Mouse (Mus musculus) hindbrain, embryonic 15.5 days (tissue): ENCODE measurements around the gene Rnf224. TPM values are rescaled to one million over a fixed set of nuclear protein-coding genes. Genes with fewer than 3 reads are reported as not detected.
A peak's percentile ranks its signal among the peaks of the same experiment; 100 is the strongest.

ENCODE experiments used
- ATAC-seq: fragments of 200-750 bp; cut with Nextera tagmentation; 2 replicates; pipeline ENCODE4 v1.8.0; 2017; ENCODE audit warnings: low read depth, moderate number of reproducible peaks, moderate TSS enrichment; ENCODE audit not compliant: low FRiP score
- H3K27ac ChIP-seq: fragments of 300-500 bp; sonication (generic); replicated peaks from 2 replicates; pipeline ENCODE4 v1.5.1; 2015; ENCODE audit warnings: mild to moderate bottlenecking, inconsistent platforms
- H3K27me3 ChIP-seq: fragments of 300-500 bp; sonication (generic); 2 replicates; pipeline ENCODE4 v1.6.1; 2015; ENCODE audit warnings: control low read depth, inconsistent platforms
- H3K36me3 ChIP-seq: fragments of 300-500 bp; sonication (generic); 2 replicates; pipeline ENCODE4 v1.6.1; 2015; ENCODE audit warnings: control low read depth, inconsistent platforms
- H3K4me1 ChIP-seq: fragments of 300-500 bp; sonication (generic); replicated peaks from 2 replicates; pipeline ENCODE4 v1.6.1; 2015; ENCODE audit warnings: control low read depth, inconsistent platforms
- H3K4me2 ChIP-seq: fragments of 300-500 bp; sonication (generic); 2 replicates; pipeline ENCODE4 v1.6.1; 2015; ENCODE audit warnings: moderate library complexity, mild to moderate bottlenecking, inconsistent platforms
- H3K4me3 ChIP-seq: fragments of 300-500 bp; sonication (generic); 2 replicates; pipeline ENCODE4 v1.5.1; 2015; ENCODE audit warnings: mild to moderate bottlenecking, inconsistent platforms
- H3K9ac ChIP-seq: fragments of 300-500 bp; sonication (generic); 2 replicates; pipeline ENCODE4 v1.6.1; 2015; ENCODE audit warnings: inconsistent platforms
- H3K9me3 ChIP-seq: fragments of 300-500 bp; sonication (generic); 2 replicates; pipeline ENCODE4 v1.6.1; 2016; ENCODE audit warnings: control low read depth, inconsistent platforms
- WGBS: fragments of 180-500 bp; shearing (Covaris S2); methylation state at CpG from one replicate; pipeline ENCODE4 v1.1.7; 2015; 5-methylcytosine and 5-hydroxymethylcytosine counted together
- polyA plus RNA-seq: library from polyadenylated mRNA; unstranded; fragments of >200 nt; fragmentation: Nextera tagmentation; extraction: Ambion mirVana; gene quantifications from 2 replicates; pipeline ENCODE4 v1.2.1, GENCODE M21; 2015

The Rnf224 gene
- polyA plus RNA-seq, 1 experiment from 2014 or later: not detected

DNA sequence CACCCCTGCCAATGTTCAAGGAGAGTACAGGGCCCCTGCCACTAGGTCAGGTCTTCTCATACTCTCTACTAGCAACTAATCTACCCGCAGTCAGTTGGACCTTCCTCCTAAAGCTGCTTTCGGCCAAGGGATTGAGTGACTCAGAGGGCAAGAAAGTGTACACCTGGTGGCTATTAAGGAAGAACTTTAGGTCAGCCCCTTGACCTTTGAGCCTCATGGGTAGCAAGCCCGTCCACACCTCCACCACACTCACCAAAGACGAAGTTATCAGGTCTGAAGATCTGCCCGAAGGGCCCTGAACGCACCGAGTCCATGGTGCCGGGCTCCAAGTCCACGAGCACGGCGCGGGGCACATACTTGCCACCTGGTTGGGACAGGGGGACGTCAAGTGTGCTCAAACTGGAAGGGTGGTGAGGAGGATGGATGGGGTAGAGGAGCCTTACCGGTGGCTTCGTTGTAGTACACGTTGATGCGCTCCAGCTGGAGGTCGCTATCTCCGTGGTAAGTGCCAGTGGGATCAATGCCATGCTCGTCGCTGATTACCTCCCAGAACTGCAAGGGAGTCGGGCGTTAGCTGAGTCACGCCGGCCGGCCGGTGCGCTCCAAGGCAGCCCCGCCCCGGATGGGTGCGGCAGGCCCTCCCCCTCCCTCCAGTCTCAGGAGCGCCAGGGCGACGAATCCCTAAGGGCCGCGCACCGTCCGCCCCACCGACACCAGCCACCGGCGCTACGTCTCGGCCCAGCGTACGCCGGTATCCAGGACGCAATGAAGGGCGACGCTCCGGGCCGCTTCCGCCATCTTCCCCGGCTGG is 12.7 kb downstream of the Rnf224 start:
- peak overlapping the region; percentile 93 for H3K27ac ChIP-seq
- no peaks in the 10 kb centered on the region for H3K9me3 ChIP-seq
- peaks cover 5% of the 10 kb centered on the region for H3K36me3 ChIP-seq
- H3K27me3 ChIP-seq: no peaks in the 10 kb centered on the region
- H3K4me2 ChIP-seq: peak overlapping the region; percentile 94
- H3K9ac ChIP-seq: peak overlapping the region; percentile 70
- peaks cover 23% of the 10 kb centered on the region for H3K4me1 ChIP-seq
- ATAC-seq: no peak; the same call in 1 of the 2 replicates
- peak overlapping the region; percentile 72 for H3K4me3 ChIP-seq
- 3% methylated on average over 53 of the region's 53 CpGs for WGBS

DNA sequence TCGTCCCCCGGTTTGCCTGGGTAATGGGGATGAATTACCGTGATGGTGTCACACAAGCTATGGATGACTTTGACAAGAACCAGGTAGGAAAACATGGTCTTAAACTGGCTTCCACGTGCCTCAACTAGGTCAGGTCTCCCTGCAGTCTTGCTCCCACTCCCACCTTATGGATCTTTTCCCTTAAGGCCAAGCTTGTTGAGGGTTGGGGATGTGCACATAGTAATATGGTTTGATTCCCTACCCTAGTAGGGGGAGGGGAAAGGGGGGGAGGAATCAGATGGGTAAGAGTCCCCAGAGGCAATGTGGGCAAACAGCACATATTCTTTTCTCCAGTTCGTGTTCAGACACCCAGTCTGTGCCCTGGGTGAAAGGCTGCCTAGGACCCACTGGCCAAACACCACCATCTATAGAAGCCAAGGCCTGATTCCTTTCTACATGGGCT is 15.2 kb downstream of the Rnf224 start:
- no peak overlapping the region for H3K4me2 ChIP-seq
- peaks cover 18% of the 10 kb centered on the region for H3K4me1 ChIP-seq
- WGBS: 66% methylated on average over 5 of the region's 5 CpGs
- H3K36me3 ChIP-seq: peaks cover 5% of the 10 kb centered on the region
- H3K4me3 ChIP-seq: no peak overlapping the region
- H3K9me3 ChIP-seq: no peaks in the 10 kb centered on the region
- ATAC-seq: no peak
- H3K9ac ChIP-seq: no peak overlapping the region
- no peaks in the 10 kb centered on the region for H3K27me3 ChIP-seq
- H3K27ac ChIP-seq: no peak overlapping the region

DNA sequence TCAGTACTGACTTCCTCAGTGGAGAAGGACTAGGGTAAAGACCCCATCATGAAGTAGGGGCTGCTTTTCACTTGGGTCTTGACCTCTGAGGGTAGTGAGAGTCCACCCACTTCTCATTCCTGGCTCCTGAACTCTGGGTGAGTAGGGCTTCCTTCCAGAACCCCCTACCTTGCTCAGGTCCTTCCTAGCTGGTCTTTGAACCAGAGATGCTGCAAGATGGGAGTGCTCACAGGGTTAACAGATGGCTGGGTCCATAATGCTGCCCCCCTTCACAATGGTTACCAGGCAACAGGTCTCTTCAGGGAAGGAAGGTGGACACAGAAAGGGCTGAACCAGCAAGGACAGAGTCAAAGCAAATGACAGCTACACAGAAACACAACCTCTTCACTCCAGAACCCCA is 18.1 kb downstream of the Rnf224 start, which contains the start of gene Fam166a:
Gene Fam166a (plus strand): TSS at position 301 of the 400 bp plus-strand sequence.
- Histone ChIP-seq H3K4me3 (no peak within 1 kb of the TSS), H3K27me3 (0 out of 2 replicates have a peak, but pooled peaks cover 3% of the 10 kb centered on the region), H3K4me2 (no peak within 1 kb of the TSS), H3K27ac (no peak within 1 kb of the TSS), H3K4me1 (peaks cover 6% of the 10 kb centered on the region), H3K9me3 (no peaks in the 10 kb centered on the region), H3K9ac (no peak within 1 kb of the TSS), H3K36me3 (peaks cover 5% of the 10 kb centered on the region)
- no peak for ATAC-seq

DNA sequence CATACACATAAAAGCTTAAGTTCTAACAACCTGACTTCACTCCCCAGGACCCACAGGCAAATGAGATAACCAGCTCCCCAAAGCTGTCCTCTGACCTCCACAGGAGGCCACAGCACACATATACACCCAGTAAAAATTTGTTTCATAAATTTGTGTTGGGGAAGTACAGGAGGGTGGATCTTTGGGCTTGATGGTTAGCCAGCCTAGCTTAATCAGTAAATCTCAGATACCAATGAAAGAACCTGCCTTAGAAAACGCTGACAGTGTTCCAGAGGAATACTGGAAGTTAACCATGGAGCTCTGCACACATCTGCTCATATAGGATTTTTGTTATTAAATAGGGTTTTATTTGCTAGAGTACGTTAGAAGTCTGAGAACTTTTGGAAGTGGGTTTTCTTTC is 18.9 kb downstream of the Rnf224 start:
- Histone ChIP-seq H3K27ac (no peak overlapping the region), H3K4me3 (no peak overlapping the region), H3K9me3 (no peaks in the 10 kb centered on the region), H3K4me2 (no peak overlapping the region), H3K27me3 (0 out of 2 replicates have a peak, but pooled peaks cover 3% of the 10 kb centered on the region), H3K36me3 (peaks cover 5% of the 10 kb centered on the region), H3K4me1 (no peaks in the 10 kb centered on the region), H3K9ac (no peak overlapping the region)
- ATAC-seq: no peak
- 69% methylated on average over 2 of the region's 2 CpGs for WGBS

DNA sequence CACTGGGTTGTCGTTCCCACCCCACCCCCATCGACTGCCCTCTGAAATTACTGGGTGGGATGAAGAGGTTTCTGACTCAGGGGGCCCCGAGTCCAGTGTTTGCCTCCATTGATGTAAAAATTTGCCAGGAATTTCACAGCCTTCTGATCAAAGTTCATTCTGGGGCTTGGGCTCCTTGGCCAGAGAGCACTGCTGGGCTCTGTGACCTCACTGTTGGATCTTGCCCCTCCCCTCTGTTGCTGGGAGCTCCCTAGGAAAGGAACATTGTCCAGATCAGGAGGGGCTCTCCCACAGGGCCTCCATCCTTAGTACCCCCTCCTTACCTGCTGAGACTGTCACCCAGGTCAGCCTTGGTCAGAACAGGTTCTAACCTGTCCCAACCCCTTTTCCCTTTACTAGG is 22.1 kb downstream of the Rnf224 start, which contains the start of gene Stpg3:
Gene Stpg3 (minus strand): TSS at position 194 of the 400 bp plus-strand sequence.
- Histone ChIP-seq H3K4me1 (peaks cover 18% of the 10 kb centered on the region), H3K4me2 (no peak within 1 kb of the TSS), H3K27me3 (0 out of 2 replicates have a peak, but pooled peaks cover 3% of the 10 kb centered on the region), H3K9me3 (no peaks in the 10 kb centered on the region), H3K9ac (no peak within 1 kb of the TSS), H3K36me3 (no peaks in the 10 kb centered on the region), H3K4me3 (no peak within 1 kb of the TSS), H3K27ac (no peak within 1 kb of the TSS)
- ATAC-seq: no peak
- 79% methylated on average over 3 of the region's 3 CpGs for WGBS

DNA sequence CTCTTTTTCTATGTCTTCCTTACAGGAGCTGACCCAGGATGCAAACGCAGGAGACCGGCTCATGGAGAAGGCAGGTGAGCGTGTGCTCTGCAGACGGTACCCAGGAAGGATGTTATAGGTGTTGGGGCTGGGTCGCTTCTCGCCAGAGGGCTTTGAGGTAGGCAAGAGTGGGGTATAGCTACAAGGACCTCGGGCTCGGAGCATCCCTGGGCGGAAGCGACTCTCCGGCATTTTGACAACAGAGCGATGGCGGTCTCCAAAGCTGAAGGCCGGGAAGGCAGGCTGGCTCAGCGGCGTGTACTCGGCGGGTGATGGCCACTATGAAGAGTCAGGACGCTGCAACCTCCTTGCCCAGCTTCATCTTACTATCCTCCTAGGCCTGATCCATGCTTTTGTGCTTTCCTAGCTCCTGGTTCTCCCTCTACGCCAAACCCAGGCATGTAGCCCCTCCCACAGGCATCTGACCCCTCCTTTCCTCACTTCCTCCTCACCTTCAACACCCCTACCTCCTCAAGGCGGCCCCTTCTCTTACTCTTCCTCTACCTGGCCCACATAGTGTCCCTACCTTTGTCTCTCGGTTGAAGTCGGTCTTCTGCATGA is 23.2 kb downstream of the Rnf224 start:
- Histone ChIP-seq H3K4me3 (no peak overlapping the region), H3K27me3 (0 out of 2 replicates have a peak, but pooled peaks cover 3% of the 10 kb centered on the region), H3K36me3 (no peaks in the 10 kb centered on the region), H3K9ac (no peak overlapping the region), H3K9me3 (no peaks in the 10 kb centered on the region), H3K27ac (no peak overlapping the region), H3K4me2 (no peak overlapping the region), H3K4me1 (peaks cover 27% of the 10 kb centered on the region)
- WGBS: 62% methylated on average over 23 of the region's 23 CpGs
- no peak for ATAC-seq

DNA sequence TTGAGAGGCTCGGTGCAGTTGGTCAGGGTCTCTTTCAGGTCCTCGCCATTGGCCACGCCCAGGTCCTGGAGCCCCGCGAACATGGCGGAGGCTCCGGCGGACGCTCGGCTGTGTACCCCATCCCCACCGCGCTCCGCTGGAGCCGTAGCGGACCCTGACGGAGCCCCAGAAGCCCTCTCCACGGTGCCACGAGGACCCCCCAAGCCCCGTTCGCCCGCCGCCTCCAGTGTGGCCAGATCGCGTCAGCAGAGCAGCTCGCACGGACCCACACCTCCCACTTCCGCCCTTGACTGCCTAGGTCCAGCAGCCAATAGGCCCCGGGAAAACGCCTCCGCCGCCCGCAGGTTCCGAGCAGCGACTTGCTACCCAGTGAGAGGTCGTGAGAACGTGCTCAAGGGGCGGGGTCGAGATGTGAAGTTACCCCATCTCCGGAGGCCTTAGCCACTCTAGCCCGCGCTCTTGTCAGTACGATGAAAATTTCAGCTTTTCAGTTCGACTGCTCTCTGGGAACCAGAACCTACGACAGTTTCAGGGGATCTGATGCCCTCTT is 25.4 kb downstream of the Rnf224 start, which contains the start of gene Nelfb:
Gene Nelfb (minus strand): TSS at position 369 of the 550 bp plus-strand sequence.
- Histone ChIP-seq H3K9me3 (no peaks in the 10 kb centered on the region), H3K36me3 (peaks cover 1% of the 10 kb centered on the region), H3K27me3 (0 out of 2 replicates have a peak, but pooled peaks cover 3% of the 10 kb centered on the region), H3K4me2 (peak within 1 kb of the TSS; percentile 85), H3K9ac (peak within 1 kb of the TSS; percentile 80), H3K4me1 (peaks cover 42% of the 10 kb centered on the region), H3K4me3 (peak within 1 kb of the TSS; percentile 78), H3K27ac (peak within 1 kb of the TSS; percentile 93)
- peak; percentile 93 for ATAC-seq
- under 1% methylated on average over 44 of the region's 44 CpGs for WGBS

DNA sequence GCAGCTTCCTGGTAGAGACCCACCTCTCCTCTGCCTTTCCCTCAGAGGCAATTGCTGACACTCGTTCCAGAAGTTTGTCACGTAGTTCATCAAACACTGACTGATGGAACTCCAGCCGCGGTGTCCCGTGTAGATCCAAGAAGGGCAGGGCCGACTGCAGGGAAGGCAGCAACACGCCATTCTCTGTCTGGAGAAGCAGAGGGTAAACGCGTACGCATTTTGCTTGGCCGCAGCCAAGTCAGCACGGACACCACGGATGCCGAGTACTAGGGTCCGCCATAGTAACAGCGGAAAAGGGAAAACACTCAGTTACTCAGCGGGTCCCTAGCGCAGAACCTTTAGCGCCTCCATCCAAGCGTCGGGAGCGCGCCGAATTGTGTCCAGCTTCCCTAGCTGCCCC is 25.9 kb downstream of the Rnf224 start:
- peak overlapping the region; percentile 85 for H3K4me2 ChIP-seq
- H3K4me3 ChIP-seq: peak overlapping the region; percentile 78
- H3K36me3 ChIP-seq: peaks cover 6% of the 10 kb centered on the region
- peak overlapping the region; percentile 80 for H3K9ac ChIP-seq
- 0 out of 2 replicates have a peak, but pooled peaks cover 3% of the 10 kb centered on the region for H3K27me3 ChIP-seq
- peaks cover 42% of the 10 kb centered on the region for H3K4me1 ChIP-seq
- H3K9me3 ChIP-seq: no peaks in the 10 kb centered on the region
- ATAC-seq: peak; percentile 36; the same call in 1 of the 2 replicates
- H3K27ac ChIP-seq: peak overlapping the region; percentile 93
- 1% methylated on average over 24 of the region's 24 CpGs for WGBS

DNA sequence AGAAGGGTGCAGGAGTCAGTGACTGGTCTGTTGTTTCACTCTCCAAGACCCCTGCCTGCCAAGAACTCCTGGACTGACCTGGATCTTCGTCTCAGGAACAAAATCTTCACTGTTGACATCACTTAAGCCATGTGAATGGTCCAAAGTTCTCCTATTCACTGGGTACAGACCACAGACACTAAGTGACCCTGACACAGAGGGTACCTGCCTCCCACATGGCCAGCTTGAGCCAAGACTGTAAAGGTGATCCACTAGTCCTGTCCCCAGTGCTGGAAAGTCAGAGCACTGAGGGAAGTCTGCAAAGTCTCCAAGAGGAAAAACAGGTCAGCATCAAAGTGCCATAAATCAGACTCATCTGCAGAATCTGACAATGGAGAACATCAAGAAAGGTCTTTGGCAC is 29.0 kb downstream of the Rnf224 start:
- Histone ChIP-seq H3K36me3 (peaks cover 36% of the 10 kb centered on the region), H3K9me3 (no peaks in the 10 kb centered on the region), H3K4me1 (peaks cover 42% of the 10 kb centered on the region), H3K4me2 (no peak overlapping the region), H3K27me3 (no peaks in the 10 kb centered on the region), H3K27ac (no peak overlapping the region), H3K9ac (no peak overlapping the region), H3K4me3 (no peak overlapping the region)
- 92% methylated on average over 1 of the region's 1 CpGs for WGBS
- no peak for ATAC-seq

DNA sequence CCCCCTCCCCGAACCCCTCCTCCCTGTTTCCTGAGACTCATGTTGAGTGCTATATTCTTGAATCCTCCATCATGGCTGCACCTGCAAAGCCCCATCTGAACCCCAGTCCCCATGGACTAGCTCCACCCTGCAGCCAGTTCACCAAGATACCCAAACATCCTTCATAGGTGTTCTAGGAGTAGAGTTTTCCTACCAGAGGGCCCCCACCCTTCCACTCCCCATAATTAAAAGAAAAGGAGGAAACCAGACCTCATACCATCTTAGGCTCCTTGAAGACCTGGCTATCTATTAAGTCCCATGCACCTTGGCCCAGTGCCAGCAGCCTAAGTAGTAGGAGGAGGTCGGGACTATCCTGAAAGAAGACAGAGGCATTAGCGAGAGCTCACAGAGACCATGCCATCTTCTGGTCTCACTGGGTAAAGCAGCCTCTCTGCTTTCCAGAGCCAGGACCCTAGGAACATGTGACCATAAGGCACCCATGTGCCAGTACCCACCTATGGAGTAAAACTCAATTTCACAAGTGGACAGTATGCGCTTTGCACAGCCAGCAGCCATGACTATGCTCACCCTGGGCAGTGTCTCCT is 32.9 kb downstream of the Rnf224 start:
- no peak overlapping the region for H3K4me3 ChIP-seq
- no peaks in the 10 kb centered on the region for H3K27me3 ChIP-seq
- H3K4me1 ChIP-seq: peaks cover 19% of the 10 kb centered on the region
- 66% methylated on average over 4 of the region's 4 CpGs for WGBS
- peak; percentile 31; the same call in 1 of the 2 replicates for ATAC-seq
- no peak overlapping the region for H3K27ac ChIP-seq
- H3K9me3 ChIP-seq: no peaks in the 10 kb centered on the region
- H3K4me2 ChIP-seq: no peak overlapping the region
- H3K36me3 ChIP-seq: peaks cover 63% of the 10 kb centered on the region
- no peak overlapping the region for H3K9ac ChIP-seq

DNA sequence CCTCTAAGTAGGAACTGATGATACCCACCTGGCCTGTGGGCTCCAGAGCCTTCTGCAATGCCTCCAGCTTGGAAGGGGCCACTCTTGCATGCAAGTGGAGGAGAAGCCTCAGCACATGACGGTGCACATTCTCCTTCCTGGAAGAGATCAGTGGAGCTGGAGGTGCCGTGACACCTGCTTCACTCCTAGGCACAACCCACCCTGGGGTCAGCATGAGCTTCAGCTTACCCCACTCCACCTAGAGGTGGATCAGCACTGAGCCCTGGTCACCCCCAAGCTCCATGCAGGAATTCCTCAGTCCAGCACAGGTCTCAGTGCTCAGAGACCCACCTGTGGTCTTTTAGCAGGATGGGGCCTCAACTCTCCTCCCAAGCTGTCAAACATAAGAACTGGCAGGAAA is 36.0 kb downstream of the Rnf224 start:
- Histone ChIP-seq H3K9ac (no peak overlapping the region), H3K4me3 (no peak overlapping the region), H3K4me1 (no peaks in the 10 kb centered on the region), H3K4me2 (no peak overlapping the region), H3K27me3 (peaks cover 21% of the 10 kb centered on the region), H3K9me3 (no peaks in the 10 kb centered on the region), H3K27ac (no peak overlapping the region), H3K36me3 (peaks cover 57% of the 10 kb centered on the region)
- WGBS: 100% methylated on average over 2 of the region's 2 CpGs
- no peak for ATAC-seq
